Mouse (Mus musculus) neutrophil, adult 65 days (primary cell): ENCODE measurements around the gene Pla2g1b. TPM values are rescaled to one million over a fixed set of nuclear protein-coding genes. Genes with fewer than 3 reads are reported as not detected.

Source experiments
- total RNA-seq: library from RNA; stranded (reverse); gene quantifications from 2 replicates; pipeline ENCODE4 v1.2.4, GENCODE M21; 2023

Gene Pla2g1b
- not detected in 2 replicates for total RNA-seq

GRCm38 (mm10) chr5:115465642-115466420 lies at the start of gene Pla2g1b:
Gene Pla2g1b, plus strand, starts transcription at chr5:115466262.

GRCm38 (mm10) chr5:115429359-115430186 lies 36.5 kb upstream of the Pla2g1b start, which contains the start of gene Msi1:
Gene Msi1, plus strand, starts transcription at chr5:115429599.

GRCm38 (mm10) chr5:115483947-115484920 lies 18.2 kb downstream of the Pla2g1b start, which contains the start of gene Sirt4:
Gene Sirt4, minus strand, starts transcription at chr5:115484725.

GRCm38 (mm10) chr5:115506454-115507201 lies 40.6 kb downstream of the Pla2g1b start, which contains the start of gene Pxn:
Gene Pxn, plus strand, starts transcription at chr5:115506676.

Other genes starting within 250 kb of the Pla2g1b start
- gene Pop5, start 230.4 kb upstream of the Pla2g1b start, total RNA-seq: 8.1 and 11.9 TPM in 2 replicates
- 197 and 217 TPM in 2 replicates for gene Rnf10, start 193.4 kb upstream of the Pla2g1b start, total RNA-seq
- 7.1 and 13.0 TPM in 2 replicates for gene Coq5, start 186.6 kb upstream of the Pla2g1b start, total RNA-seq
- 149 and 192 TPM in 2 replicates for gene Dynll1, start 165.3 kb upstream of the Pla2g1b start, total RNA-seq
- 43.0 and 57.0 TPM in 2 replicates for gene Srsf9, start 139.1 kb upstream of the Pla2g1b start, total RNA-seq
- 4.6 and 6.4 TPM in 2 replicates for gene Gatc, start 125.1 kb upstream of the Pla2g1b start, total RNA-seq
- gene Triap1, start 125.0 kb upstream of the Pla2g1b start, total RNA-seq: 16.3 and 17.9 TPM in 2 replicates
- 186 and 217 TPM in 2 replicates for gene Cox6a1, start 117.3 kb upstream of the Pla2g1b start, total RNA-seq
- not detected in 2 replicates for gene Msi1, start 36.7 kb upstream of the Pla2g1b start, total RNA-seq
- gene Sirt4, start 18.5 kb downstream of the Pla2g1b start, total RNA-seq: 1.4 and 6.7 TPM in 2 replicates
- gene Pxn, start 40.4 kb downstream of the Pla2g1b start, total RNA-seq: 398 and 435 TPM in 2 replicates
- gene Rplp0, start 93.2 kb downstream of the Pla2g1b start, total RNA-seq: 522 and 542 TPM in 2 replicates
- 20.9 and 33.2 TPM in 2 replicates for gene Gcn1l1, start 99.0 kb downstream of the Pla2g1b start, total RNA-seq
- 65.3 and 65.9 TPM in 2 replicates for gene Rab35, start 165.6 kb downstream of the Pla2g1b start, total RNA-seq